Mouse (Mus musculus): ENCODE data around the gene Gm10153.
"Not testable (repeated sequence)": the region's sequence is repeated elsewhere in the genome, so short reads cannot be mapped to it uniquely, and the experiment has no call there.

Gm10153 gene

DNA sequence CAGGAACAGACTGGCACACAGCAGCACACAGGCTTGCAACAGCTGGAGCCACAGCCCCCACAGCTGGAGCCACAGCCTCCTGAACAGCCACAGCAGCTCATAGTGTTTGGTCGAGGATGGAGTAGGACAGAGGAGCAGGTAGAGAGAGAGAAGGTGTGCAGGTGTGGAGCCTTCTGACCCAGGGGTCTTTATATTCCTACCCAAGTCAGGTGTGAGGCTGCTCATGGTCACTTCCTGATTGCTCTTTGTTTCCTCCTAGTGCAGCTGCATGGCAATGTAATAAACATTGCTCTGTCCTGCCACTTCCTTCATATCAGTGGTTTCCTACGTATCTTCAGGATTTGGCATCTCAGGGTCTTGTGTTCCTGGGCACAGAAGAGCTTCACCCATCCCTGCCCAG, at the start of gene Gm10153:
Gm10153 (minus strand) TSS at position 101 of the 400 bp plus-strand sequence.
- no peak for DNase-seq (ENCODE audit: low read depth)

DNA sequence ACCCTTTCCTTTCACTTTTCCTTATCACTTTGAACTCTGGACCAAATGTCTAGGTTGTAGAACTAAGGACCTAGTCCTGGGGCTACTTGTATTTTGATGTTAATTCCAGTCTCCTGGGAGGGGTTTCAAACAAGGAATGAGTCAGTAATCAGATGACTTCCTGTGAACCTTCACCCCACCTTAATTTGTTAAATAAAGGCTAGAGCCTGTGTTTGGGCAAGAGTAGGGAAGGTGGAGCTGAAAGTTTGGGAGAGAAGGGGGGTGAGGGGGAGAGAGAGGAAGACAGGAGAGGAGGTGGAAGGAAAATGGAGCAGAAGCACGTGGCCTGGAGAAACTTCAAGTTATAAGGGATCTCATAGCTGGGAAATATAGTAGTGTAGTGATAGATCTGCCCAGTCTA, 41.4 kb upstream of the Gm10153 start:
- no peak for DNase-seq (ENCODE audit: low read depth)

DNA sequence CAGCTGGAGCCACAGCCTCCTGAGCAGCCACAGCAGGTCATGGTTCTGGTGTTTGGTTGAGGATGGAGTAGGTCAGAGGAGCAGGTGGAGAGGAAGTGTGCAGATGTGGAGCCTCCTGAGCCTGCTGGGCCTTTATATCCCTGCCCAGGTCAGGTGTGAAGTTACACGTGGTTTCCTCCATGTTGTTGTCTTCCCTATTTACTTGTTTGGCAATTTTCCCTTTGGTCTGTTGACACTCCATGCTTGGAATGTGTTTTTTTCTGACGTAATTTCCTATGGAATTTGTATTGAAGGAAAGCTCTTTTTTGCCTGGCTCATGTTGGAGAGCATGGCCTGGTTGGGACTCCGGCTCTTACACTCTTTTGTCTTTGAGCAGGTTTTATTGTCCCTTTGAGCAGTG, 39.7 kb upstream of the Gm10153 start, which contains the start of gene Krtap5-5:
Krtap5-5 (minus strand) TSS at position 101 of the 400 bp plus-strand sequence.
- DNase-seq (ENCODE audit: low read depth): not testable (repeated sequence)

DNA sequence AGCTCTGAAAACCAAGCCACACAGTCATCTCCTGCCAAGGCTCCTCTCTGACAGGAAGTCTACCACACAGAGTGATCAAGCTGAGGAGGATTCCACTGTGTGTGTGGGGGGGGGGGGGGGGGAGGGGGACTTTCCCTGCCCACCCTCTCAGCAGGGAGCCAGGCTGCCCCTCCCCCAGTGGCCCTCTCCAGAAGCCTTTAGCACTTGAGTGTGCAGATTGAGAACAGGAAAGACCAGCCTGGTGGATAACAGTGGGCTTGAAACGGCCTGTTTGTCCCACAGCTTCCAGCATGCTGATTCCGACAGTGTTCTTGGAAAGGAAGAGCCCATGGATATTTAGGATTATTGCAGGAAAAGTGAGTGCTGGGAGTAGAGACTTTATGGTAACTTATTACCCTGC, 34.3 kb upstream of the Gm10153 start:
- DNase-seq (ENCODE audit: low read depth): no peak

DNA sequence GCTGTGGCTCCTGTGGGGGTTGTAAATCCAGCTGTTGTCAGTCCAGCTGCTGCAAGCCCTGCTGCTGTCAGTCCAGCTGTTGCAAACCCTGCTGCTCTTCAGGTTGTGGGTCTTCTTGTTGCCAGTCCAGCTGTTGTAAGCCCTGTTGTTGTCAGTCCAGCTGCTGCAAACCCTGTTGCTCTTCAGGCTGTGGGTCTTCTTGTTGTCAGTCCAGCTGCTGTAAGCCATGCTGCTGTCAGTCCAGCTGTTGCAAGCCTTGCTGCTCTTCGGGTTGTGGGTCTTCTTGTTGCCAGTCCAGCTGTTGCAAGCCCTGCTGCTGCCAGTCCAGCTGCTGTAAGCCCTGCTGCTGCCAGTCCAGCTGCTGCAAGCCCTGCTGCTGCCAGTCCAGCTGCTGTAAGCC, 21.9 kb upstream of the Gm10153 start:
- not testable (repeated sequence) for DNase-seq (ENCODE audit: low read depth)

DNA sequence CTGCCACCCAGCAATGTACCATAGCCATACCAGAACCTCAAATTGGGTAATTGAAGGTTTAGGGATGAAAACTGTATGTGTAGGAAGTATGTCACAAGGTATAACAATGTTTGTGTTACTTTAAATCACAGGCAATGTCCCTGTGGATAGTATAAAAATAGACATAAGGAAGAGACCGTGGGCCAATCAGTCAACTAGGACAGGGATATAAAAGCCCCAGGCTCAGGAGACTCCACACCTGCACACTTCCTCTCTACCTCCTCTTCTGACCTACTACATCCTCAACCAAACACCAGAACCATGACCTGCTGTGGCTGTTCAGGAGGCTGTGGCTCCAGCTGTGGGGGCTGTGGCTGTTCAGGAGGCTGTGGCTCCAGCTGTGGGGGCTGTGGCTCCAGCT, 21.4 kb upstream of the Gm10153 start, which contains the start of gene Gm7579:
Gm7579 (plus strand) TSS at position 301 of the 400 bp plus-strand sequence.
- DNase-seq (ENCODE audit: low read depth): no peak

DNA sequence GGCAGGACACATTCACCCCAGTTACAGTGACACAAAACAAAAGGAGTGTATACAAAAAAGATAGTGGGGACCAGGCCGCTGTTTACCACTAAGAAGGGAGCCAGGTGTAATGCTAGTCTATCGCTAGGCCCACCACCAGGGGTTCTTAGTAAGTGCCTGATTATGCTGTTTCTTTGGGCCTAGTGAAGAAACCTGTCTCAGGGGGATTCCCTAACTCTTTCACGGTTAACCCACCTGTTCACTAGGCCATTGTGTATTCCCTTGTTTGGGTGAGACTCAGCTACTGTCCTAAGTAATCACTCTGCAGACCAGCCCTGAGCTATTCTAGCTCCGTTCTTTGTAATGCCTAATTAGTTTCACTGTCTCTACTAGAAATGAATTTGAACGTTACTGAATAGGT, 16.7 kb upstream of the Gm10153 start:
- DNase-seq (ENCODE audit: low read depth): not testable (repeated sequence)

DNA sequence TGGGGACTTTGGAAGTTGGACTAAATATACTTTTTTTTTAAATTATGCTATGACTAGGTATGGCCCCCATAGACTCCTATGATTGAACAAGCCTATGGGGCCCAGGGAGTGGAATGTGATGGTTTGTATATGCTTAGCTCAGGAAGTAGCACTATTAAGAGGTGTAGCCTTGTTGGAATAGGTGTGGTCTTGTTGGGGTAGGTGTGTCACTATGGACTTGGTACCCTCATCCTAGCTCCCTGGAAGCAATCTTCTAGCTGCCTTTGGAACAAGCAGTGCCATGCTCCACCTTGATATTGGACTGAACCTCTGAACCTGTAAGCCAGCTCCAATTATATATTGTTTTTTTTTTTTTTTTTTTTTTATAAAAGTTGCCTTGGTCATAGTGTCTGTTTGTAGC, 15.3 kb upstream of the Gm10153 start:
- no peak for DNase-seq (ENCODE audit: low read depth)

DNA sequence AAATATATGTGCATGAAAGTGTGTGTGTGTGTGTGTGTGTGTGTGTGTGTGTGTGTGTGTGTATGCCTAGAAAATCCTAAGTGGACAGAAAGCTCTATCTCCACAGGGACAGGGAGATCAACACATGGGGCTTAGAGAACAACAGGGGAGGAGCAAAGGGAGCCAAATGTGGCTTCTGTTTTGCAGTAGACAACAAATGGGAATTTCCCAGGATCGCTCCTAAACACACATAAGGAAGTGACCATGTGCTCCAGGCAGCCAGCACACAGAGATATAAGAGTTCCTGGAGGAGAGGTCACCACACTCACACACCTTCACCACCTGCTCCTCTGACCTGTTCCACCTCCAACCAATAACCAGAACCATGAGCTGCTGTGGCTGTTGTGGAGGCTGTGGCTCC, 10.9 kb upstream of the Gm10153 start, which contains the start of gene Krtap5-3:
Krtap5-3 (plus strand) TSS at position 301 of the 400 bp plus-strand sequence.
- DNase-seq (ENCODE audit: low read depth): no peak

DNA sequence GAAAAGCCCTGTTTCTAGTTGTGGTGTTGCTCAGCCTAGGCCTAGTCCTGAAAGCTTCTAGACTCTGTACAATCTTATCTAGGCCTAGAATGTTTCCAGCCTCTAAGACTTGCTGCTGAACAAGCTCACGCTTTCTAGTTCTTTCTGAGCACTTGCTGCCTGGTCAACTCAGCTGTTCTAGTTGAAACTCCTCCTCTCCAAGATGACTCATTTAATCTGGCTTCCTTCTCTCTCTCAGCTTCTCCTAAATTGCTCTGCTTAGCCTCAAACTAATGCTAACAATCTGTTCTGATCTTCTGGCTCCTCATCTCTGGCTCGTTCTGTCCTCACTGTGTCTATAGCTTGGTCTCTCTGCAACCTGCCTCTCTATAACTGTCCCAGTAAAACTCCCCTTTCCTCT, 8.6 kb upstream of the Gm10153 start:
- DNase-seq (ENCODE audit: low read depth): no peak

DNA sequence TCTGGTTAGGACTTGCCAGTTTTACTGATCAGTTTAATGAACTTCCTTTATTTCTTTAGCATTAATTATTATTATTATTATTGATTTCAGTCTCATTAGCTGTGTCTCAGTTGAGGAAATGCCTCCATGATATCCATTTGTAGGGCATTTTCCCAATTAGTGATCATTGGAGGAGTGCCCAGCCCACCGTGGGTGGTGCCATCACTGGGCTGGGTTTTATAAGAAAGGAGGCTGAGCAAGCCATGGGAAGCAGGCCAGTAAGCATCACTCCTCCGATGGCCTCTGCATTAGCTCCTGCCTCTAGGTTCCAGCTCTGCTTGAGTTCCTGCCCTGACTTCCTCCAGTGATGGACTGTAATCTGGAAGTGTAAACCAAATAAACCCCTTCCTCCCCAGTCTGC, 2.0 kb downstream of the Gm10153 start:
- no peak for DNase-seq (ENCODE audit: low read depth)

DNA sequence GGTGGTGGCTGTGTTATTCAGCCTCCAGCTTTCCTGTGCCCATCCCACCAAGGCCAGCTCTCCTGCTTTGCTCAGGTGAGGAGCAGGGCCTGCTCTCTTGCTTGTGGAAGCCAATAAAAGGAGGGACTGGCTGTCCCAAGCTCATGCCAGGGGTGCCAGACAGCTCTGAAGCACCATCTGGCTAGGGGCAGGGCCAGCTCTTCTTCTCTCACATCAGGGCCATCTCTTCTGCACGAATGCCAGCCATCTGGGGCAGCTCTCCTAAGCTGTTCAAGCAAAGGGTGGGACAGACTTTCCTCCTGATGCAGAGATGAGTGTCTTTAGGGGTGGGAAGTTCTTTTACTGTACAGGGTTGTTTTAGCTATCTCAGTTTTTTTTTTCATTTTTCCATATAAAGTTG, 9.2 kb downstream of the Gm10153 start:
- DNase-seq (ENCODE audit: low read depth): no peak

DNA sequence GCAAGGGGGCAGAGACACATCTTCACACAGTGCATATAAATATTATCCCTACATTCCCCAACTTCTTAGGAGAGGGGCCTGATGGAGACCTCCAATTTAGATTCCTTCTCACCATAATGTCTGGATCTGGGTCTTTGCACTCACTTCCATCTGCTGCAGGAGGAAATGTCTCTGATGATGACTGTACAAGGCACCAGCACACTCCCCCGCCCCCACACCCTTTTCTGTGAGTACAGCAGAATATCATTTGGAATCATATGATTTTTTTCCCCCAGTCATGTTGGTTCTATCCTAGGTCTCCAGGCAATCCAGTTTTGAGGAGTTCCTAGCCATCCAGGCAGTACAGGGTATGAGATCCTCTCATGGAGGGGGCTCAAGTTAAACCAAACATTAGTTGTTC, 11.5 kb downstream of the Gm10153 start:
- no peak for DNase-seq (ENCODE audit: low read depth)

DNA sequence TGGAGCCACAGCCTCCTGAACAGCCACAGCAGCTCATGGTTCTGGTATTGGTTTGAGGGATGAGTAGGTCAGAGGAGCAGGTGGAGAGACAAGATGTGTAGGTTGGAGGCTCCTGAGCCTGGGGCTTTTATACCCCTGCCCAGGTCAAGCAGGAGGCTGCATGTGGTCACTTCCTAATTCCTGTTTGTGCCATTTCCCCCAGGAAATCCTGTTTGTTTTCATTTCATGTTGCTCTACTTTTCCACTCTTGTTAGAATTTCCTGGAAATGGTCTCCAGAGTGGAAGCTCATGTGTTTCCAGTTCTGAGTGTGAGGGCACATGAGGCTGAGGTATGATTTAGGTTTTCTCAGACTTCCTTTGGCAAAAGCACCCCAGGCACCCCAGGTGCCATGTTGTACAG, 14.3 kb downstream of the Gm10153 start, which contains the start of gene Krtap5-2:
Krtap5-2 (minus strand) TSS at position 101 of the 400 bp plus-strand sequence.
- DNase-seq (ENCODE audit: low read depth): not testable (repeated sequence)

DNA sequence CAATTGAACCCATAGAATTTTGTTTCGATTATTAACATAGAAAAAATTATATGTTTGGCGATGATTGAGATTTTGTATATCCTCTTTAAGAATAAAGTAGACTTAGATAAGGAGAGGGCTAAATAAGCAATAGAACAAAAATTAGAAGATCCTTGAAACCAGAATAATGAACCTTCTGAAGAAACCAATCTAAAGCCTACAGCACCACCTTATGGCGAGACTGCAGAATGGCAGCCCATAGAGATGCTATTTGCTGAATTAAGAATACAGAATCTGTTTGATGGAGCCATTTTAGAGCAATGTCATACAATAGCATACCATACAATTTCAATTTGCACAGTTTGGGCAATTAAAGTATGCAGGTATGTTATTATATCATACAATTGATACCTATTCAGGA, 20.4 kb downstream of the Gm10153 start:
- DNase-seq (ENCODE audit: low read depth): peak; percentile 9

DNA sequence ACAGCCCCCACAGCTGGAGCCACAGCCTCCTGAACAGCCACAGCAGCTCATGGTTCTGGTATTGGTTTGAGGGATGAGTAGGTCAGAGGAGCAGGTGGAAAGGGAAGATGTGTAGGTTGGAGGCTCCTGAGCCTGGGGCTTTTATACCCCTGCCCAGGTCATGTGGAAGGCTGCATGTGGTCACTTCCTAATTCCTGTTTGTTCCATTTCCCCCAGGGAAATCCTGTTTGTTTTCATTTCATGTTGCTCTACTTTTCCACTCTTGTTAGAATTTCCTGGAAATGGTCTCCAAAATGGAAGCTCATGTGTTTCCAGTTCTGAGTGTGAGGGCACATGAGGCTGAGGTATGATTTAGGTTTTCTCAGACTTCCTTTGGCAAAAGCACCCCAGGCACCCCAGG, 24.6 kb downstream of the Gm10153 start, which contains the start of gene Gm4553:
Gm4553 (minus strand) TSS at position 101 of the 400 bp plus-strand sequence.
- not testable (repeated sequence) for DNase-seq (ENCODE audit: low read depth)

DNA sequence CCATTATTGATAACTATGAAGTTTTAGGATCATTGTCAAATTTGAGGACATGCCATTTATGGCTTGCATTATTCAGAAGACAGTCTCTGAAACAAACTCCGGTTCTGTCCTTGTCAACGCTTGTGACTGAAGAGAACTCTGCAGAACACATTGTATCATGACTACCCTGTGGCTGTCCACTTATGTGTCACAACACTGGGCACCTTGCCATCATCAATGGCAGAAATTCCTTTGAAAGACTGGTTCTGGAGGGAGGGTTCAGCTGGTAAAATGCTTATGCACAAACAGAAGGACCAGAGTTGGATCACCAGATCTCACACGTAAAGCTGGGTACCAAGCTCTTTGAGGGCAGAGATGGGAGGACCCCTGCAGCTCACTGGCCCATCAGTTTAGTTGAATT, 30.8 kb downstream of the Gm10153 start:
- DNase-seq (ENCODE audit: low read depth): no peak

DNA sequence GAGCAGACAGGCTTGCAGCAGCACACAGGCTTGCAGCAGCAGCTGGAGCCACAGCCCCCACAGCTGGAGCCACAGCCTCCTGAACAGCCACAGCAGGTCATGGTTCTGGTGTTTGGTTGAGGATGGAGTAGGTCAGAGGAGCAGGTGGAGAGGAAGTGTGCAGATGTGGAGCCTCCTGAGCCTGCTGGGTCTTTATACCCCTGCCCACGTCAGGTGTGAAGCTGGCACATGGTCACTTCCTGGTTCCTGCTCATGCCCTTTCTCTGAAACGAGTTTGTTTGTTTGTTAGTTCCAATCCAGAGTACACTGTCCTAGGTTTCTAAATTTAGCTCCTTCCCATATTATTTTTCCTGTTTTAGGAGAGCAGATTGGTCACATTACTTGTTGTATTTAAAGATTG, 33.2 kb downstream of the Gm10153 start, which contains the start of gene Gm29735:
Gm29735 (minus strand) TSS at position 101 of the 400 bp plus-strand sequence.
- not testable (repeated sequence) for DNase-seq (ENCODE audit: low read depth)

DNA sequence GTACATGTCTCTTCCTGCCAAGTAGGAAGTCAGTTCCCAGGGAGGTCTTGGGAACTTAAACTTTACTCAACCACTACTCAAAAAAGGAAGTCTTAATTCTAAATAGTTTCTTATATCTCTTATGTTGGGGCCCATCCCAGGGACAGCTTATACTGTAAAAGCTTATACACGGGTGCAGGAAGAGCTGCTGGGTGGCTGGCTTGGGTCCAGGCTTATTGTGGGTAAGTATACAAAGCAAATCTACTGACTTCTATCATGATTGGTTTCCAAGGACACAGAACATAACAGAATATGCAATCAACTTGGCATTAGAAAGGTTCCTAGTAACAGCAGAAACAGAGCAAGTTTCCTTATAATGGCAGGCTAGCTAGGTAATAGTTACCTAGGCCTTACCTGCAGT, 34.9 kb downstream of the Gm10153 start:
- DNase-seq (ENCODE audit: low read depth): no peak

DNA sequence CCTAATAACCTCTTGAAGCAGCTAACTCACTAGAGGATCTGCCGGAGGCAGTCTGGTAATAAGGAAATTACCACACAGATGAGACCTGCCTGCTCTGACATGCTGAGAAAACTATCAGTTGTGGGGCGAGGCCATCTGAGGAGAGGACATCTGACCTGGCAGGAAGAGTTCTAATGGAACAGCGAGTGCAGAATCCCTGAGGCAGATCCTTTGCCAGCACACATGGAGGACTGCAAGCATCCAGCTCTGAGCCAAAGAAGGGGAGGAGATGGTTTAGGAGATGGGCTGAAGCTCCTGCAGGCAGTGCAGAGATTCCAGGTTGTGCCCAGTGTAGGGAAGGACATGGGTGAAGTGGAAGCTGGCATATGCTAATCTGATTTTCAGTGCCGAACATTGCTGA, 38.0 kb downstream of the Gm10153 start:
- no peak for DNase-seq (ENCODE audit: low read depth)

DNA sequence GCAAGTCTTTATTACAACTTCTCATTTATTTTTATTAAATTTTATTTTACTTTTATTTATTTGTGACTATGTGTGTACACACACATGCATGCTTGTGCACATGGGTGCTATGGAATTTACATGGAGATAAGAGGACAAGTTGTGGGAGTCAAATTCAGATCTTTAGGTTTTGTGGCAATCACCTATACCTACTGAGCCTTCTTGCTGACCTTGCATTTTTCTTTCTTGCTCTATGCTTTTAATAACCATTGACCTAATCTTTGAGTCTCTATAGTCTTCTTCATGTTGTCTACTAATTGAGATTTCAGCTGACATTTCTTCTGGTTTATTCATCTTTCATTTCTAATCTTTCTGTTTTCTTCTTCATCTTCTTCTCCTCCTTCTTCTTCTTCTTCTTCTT, 41.6 kb downstream of the Gm10153 start:
- no peak for DNase-seq (ENCODE audit: low read depth)

DNA sequence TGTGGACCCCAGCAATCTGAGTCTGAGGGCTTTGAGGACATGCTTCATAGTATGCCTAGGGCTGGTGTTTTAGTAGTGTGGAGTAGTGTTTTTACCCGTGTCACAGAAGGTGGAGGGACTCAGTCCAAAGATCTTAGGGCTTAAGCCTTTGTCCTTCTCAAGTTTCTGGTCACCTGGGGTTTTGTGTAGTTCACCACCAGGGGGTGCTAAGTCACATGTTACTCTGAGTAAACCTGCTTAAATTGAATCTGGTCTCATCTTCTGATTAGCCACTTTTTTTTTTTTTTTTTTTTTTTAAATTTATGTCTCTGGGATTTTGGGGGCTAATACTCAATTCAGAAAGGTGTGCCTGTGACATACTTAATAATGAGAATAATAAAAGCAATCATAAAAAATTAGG, 44.2 kb downstream of the Gm10153 start:
- peak; percentile 40 for DNase-seq (ENCODE audit: low read depth)

DNA sequence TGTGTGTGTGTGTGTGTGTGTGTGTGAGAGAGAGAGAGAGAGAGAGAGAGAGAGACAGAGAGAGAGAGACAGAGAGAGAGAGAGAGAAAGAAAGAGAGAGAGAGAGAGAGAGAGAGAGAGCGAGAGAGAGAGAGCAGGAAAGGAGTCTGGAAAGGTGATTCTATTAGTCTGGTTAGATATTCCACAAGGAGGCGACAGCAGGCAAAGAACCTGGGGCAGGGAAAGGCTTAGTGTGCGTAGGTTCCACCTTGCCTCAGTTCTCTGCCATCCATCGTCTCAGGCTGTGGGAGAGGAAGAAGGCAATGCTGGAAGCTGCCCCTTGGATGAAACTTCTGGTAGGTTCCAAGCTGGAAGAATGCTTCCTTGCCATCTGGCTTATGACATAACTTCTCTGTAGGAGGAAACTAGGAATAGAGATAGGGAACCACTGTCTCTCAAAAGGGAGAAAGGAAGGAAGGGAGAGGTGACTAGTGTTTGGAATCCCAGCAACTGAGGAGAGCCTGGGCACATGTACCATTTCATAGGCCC, 44.7 kb downstream of the Gm10153 start:
- no peak for DNase-seq (ENCODE audit: low read depth)

DNA sequence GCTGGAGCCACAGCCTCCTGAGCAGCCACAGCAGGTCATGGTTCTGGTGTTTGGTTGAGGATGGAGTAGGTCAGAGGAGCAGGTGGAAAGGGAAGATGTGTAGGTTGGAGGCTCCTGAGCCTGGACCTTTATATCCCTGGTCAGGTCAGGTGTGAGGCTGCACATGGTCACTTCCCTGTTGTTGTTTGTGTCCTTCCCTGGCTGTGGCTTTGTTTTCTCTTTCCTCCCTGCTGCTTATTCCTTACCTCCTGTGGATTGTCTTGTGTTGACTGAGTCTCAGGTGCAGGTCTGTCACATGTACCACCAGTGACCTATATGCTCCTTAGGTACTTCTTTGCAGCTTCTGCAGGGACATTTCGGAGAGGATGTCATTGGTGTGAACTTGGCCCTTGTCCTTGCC, 45.7 kb downstream of the Gm10153 start, which contains the start of gene Gm45337:
Gm45337 (minus strand) TSS at position 101 of the 400 bp plus-strand sequence.
- DNase-seq (ENCODE audit: low read depth): no peak
